Mouse (Mus musculus) C2C12 (cell line): ENCODE results near the gene Wwp2. TPM values are rescaled to one million over a fixed set of nuclear protein-coding genes. Genes with fewer than 3 reads are reported as not detected.

Source experiments
- H3K27me3 ChIP-seq: one replicate; pipeline ENCODE4 v1.6.1; 2011; ENCODE audit not compliant: control insufficient read depth, insufficient read depth, insufficient read length
- H3K36me3 ChIP-seq: one replicate; pipeline ENCODE4 v1.6.1; 2011; ENCODE audit not compliant: control insufficient read depth, insufficient read depth
- H3K4me3 ChIP-seq: one replicate; pipeline ENCODE4 v1.5.1; 2011; ENCODE audit warnings: mild to moderate bottlenecking, control low read depth; ENCODE audit not compliant: poor library complexity, insufficient read depth, severe bottlenecking
- H3K79me2 ChIP-seq: one replicate; pipeline ENCODE4 v1.6.1; 2011; ENCODE audit not compliant: control insufficient read depth, insufficient read depth
- H3K79me3 ChIP-seq: one replicate; pipeline ENCODE4 v1.6.1; 2011; ENCODE audit warnings: low read depth, control low read depth
- H3ac ChIP-seq: one replicate; pipeline ENCODE3; 2011; ENCODE audit warnings: low read depth; ENCODE audit not compliant: control insufficient read depth, insufficient read length
- CEBPB ChIP-seq: IDR thresholded peaks from one replicate; pipeline ENCODE4 v1.6.1; 2011; ENCODE audit warnings: low read depth, mild to moderate bottlenecking, control low read depth, moderate library complexity
- CTCF ChIP-seq: IDR thresholded peaks from one replicate; pipeline ENCODE4 v1.5.1; 2011; ENCODE audit not compliant: control insufficient read depth, insufficient read depth, insufficient read length
- FOSL1 ChIP-seq: IDR thresholded peaks from one replicate; pipeline ENCODE4 v1.8.0; 2011; ENCODE audit warnings: mild to moderate bottlenecking, low read length; ENCODE audit not compliant: poor library complexity, insufficient read depth, severe bottlenecking
- MAX ChIP-seq: IDR thresholded peaks from one replicate; pipeline ENCODE4 v1.6.1; 2011; ENCODE audit warnings: mild to moderate bottlenecking, control low read depth
- MYOD1 ChIP-seq: IDR thresholded peaks from one replicate; pipeline ENCODE4 v1.6.1; 2011; ENCODE audit warnings: low read depth; ENCODE audit not compliant: control insufficient read depth, insufficient read length
- MYOG ChIP-seq: IDR thresholded peaks from one replicate; pipeline ENCODE4 v1.6.1; 2011; ENCODE audit not compliant: control insufficient read depth, insufficient read length; ENCODE audit errors: extremely low read depth
- USF1 ChIP-seq: IDR thresholded peaks from one replicate; pipeline ENCODE4 v1.6.1; 2011; ENCODE audit warnings: low read depth, mild to moderate bottlenecking, control low read depth, moderate library complexity
- microRNA-seq: library from miRNA; unstranded; fragments of <30 nt; microRNA quantifications from one replicate; pipeline ENCODE4, GENCODE M21; 2019; ENCODE audit warnings: borderline microRNAs expressed
- polyA plus RNA-seq: library from polyadenylated mRNA; unstranded; fragments of >200 nt; fragmentation: generic; extraction: Trizol; gene quantifications from one replicate; pipeline ENCODE4 v1.2.1, GENCODE M21; 2012; ENCODE audit warnings: missing spikeins

Gene Wwp2
- polyA plus RNA-seq, 1 experiment = 78.8 TPM

DNA sequence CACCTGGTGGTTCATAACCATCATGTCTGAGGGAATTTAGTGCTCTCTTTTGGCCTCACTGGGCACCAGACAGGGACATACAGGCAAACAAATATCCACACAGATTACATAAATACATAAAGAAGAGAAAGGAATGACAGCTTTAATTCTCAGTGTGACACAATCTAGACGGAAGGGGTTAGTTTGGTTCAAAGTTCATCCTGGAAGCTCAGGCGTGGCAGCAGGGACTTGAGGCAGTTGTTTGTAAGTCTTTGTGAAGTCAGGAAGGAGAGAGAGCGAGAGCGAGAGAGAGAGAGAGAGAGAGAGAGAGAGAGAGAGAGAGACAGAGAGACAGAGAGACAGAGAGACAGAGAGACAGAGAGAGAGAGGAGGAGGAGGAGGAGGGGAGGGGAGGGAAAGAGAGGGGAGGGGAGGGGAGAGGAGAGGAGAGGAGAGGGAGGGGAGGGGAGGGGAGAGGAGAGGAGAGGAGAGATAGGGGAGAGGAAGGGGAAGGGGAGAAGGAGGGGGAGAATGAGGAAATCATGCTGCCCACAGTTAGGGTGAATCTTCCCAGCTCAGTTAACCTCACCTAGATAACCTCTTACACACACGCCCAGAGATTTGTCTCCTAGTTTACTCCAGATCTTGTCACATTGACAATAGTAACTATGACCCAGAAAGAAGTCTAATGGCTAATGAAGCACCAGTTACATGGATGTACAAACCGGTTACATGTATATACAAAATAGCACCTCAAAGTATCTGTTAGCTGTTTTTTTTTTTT, 158.0 kb downstream of the Wwp2 start:
- H3K4me3 ChIP-seq = no peak overlapping the region
- no peaks in the 10 kb centered on the region for H3K36me3 ChIP-seq
- no peaks in the 10 kb centered on the region for H3K79me3 ChIP-seq
- H3ac ChIP-seq = no peak overlapping the region
- H3K27me3 ChIP-seq = peaks cover 5% of the 10 kb centered on the region
- TF ChIP-seq FOSL1 = no peak
- no peak for TF ChIP-seq MAX
- TF ChIP-seq CTCF = no peak
- no peak for TF ChIP-seq CEBPB
- TF ChIP-seq MYOD1 = no peak
- TF ChIP-seq USF1 = no peak
- no peak for TF ChIP-seq MYOG
- no peaks in the 10 kb centered on the region for H3K79me2 ChIP-seq

DNA sequence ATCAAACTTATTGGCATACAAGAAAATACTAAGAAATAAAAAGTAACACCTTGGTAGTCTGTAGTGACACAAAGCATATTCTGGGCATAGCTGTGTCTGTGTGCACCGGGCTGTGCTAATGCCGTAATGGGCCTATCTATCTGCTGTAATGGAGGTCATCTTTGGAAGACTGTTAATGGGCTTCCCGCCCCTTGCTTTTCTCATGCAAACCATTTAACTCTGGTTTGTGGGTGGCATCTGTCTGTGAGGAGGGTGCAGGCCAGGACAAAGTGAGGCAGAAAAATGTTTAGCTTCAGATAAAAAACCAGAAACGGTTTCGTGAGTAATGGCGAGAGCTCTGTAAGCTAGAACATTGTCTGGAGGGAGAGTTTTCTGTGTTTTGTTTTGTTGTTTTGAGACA, 158.7 kb downstream of the Wwp2 start:
- peaks cover 12% of the 10 kb centered on the region for H3K27me3 ChIP-seq
- no peaks in the 10 kb centered on the region for H3K79me3 ChIP-seq
- TF ChIP-seq MYOG = no peak
- TF ChIP-seq MYOD1 = no peak
- TF ChIP-seq USF1 = no peak
- TF ChIP-seq CTCF = no peak
- no peak for TF ChIP-seq MAX
- TF ChIP-seq FOSL1 = no peak
- TF ChIP-seq CEBPB = no peak
- no peaks in the 10 kb centered on the region for H3K79me2 ChIP-seq
- no peak overlapping the region for H3K4me3 ChIP-seq
- no peaks in the 10 kb centered on the region for H3K36me3 ChIP-seq
- H3ac ChIP-seq = no peak overlapping the region

DNA sequence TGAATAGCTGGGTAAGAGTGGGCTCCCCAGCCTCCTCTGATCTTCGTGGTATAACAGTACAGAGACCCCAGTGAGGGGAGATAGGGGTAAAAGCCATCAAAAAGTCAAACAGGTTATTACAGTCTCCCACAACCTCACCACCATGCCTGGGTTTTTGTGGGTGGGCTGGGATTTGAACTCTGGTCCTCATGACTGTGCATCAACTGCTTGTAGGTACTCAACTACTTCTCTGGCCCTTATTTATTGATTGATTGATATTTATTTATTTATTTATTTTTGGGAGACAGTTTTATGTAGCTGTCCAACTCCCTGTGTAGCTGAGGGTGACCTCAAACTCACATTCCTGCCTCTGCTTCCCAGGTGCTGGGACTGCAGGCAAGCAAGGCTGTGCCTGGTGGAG, 161.6 kb downstream of the Wwp2 start:
- Histone ChIP-seq H3K79me2 (no peaks in the 10 kb centered on the region), H3K36me3 (no peaks in the 10 kb centered on the region), H3K27me3 (peaks cover 31% of the 10 kb centered on the region), H3K4me3 (no peak overlapping the region), H3K79me3 (no peaks in the 10 kb centered on the region), H3ac (no peak overlapping the region)
- no peak for TF ChIP-seq CTCF
- TF ChIP-seq FOSL1 = no peak
- TF ChIP-seq USF1 = no peak
- no peak for TF ChIP-seq MYOG
- no peak for TF ChIP-seq CEBPB
- TF ChIP-seq MYOD1 = no peak
- TF ChIP-seq MAX = no peak

- no peaks in the 10 kb centered on the region for H3K79me3 ChIP-seq
- no peak overlapping the region for H3K4me3 ChIP-seq
- H3ac ChIP-seq = no peak overlapping the region
- peaks cover 30% of the 10 kb centered on the region for H3K27me3 ChIP-seq
- TF ChIP-seq MAX (no peak), CEBPB (no peak), USF1 (no peak), CTCF (no peak), MYOG (no peak), FOSL1 (no peak), MYOD1 (no peak)
- no peaks in the 10 kb centered on the region for H3K36me3 ChIP-seq
- no peaks in the 10 kb centered on the region for H3K79me2 ChIP-seq
Measured at GRCm38 (mm10) chr8:107599691-107600090, 163.5 kb downstream of the Wwp2 start.

DNA sequence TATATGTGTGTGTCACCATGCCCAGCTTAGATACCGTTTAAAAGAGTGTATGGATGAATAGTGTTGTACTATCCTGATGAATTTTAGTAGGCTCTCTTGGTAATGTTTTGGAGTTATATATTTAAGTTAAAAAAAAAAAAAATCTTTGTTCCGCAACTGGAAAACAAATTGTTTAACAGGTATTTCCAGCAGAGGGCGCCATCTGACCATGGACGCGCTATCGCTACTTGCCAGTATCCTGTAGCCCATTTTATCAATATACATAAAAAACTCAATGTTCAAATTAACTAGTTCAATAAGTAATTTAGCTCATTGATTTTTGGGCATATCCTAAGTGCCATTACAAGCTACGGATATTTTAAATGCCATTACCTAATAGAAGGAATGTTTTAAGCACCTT, 166.9 kb downstream of the Wwp2 start:
- peaks cover 39% of the 10 kb centered on the region for H3K27me3 ChIP-seq
- TF ChIP-seq MYOG (no peak), MYOD1 (no peak), CTCF (no peak), CEBPB (no peak), FOSL1 (no peak), MAX (no peak), USF1 (no peak)
- H3K79me2 ChIP-seq = no peaks in the 10 kb centered on the region
- H3K79me3 ChIP-seq = no peaks in the 10 kb centered on the region
- no peak overlapping the region for H3ac ChIP-seq
- H3K4me3 ChIP-seq = no peak overlapping the region
- H3K36me3 ChIP-seq = no peaks in the 10 kb centered on the region

Small RNA genes lying within 50 kb of the gene (microRNA-seq; reads per million reads assigned to microRNA genes)
- gene Mir140 = 16,771 reads per million, percentile 97 among the genes with 10 or more reads in this experiment

Other genes with a start within 250 kb of the Wwp2 start
- gene Nfat5, start 142.9 kb upstream of the Wwp2 start, polyA plus RNA-seq = 13.6 TPM
- gene Nqo1, start 33.2 kb upstream of the Wwp2 start, polyA plus RNA-seq = 142 TPM
- 94.5 TPM for gene Nob1, start 11.3 kb upstream of the Wwp2 start, polyA plus RNA-seq
- gene Psmd7, start 152.1 kb downstream of the Wwp2 start, polyA plus RNA-seq = 226 TPM